Mouse (Mus musculus): ENCODE results near the gene Spry2. TPM values are rescaled to one million over a fixed set of nuclear protein-coding genes. Genes with fewer than 3 reads are reported as not detected.

The Spry2 gene
- polyA plus RNA-seq, 2 experiments, result 1.1 to 3.1 TPM

GRCm38 (mm10) chr14:105893623-105893995 is 3.0 kb downstream of the Spry2 start:
- H3K27me3 ChIP-seq (ENCODE audit: control insufficient read depth, insufficient read depth, low read length), result peaks cover 36% of the 10 kb centered on the region

GRCm38 (mm10) chr14:105892941-105893622 is 3.5 kb downstream of the Spry2 start:
- ATAC-seq (ENCODE audit: insufficient read depth) (no peak), DNase-seq (ENCODE audit: low read depth in 3 of 3, low spot score in 3 of 3) (no peak)
- Histone ChIP-seq H3K27ac (no peak overlapping the region), H3K4me2 (ENCODE audit: low read depth) (no peak overlapping the region), H3K36me3 (replicated peaks; ENCODE audit: control insufficient read depth, insufficient read depth, low read depth) (no peaks in the 10 kb centered on the region), H3K4me1 (replicated peaks; ENCODE audit: control insufficient read depth in 2 of 2, insufficient read depth in 2 of 2, low read length in 1 of 2) (peaks cover 0 to 6% of the 10 kb centered on the region in 2 experiments; a peak in 2 of 4 replicates), H3K27me3 (ENCODE audit: control insufficient read depth, insufficient read depth, low read length) (peaks cover 31% of the 10 kb centered on the region), H3K9ac (replicated peaks) (no peak overlapping the region), H3K9me3 (ENCODE audit: control insufficient read depth, low read length) (no peaks in the 10 kb centered on the region), H3K4me3 (ENCODE audit: insufficient read depth in 1 of 2, low read depth in 2 of 2, low read length in 2 of 2) (no peak overlapping the region)
- TF ChIP-seq EP300 (IDR thresholded peaks at IDR 0.05; ENCODE audit: low read depth), result no peak
- TF ChIP-seq CTCF (IDR thresholded peaks at IDR 0.05; ENCODE audit: low read depth), result no peak
- WGBS (ENCODE audit: insufficient replicate concordance), result 71% methylated on average over 24 of the region's 24 CpGs

More at GRCm38 (mm10) chr14:105893623-105893995, 3.0 kb downstream of the Spry2 start:
- no peak for DNase-seq (ENCODE audit: low read depth in 3 of 3, low spot score in 3 of 3)
- peak overlapping the region; percentile 69 for H3K4me2 ChIP-seq (ENCODE audit: low read depth)
- peak overlapping the region; percentile 3 to 14; a peak in 1 of 4 replicates for H3K4me3 ChIP-seq (ENCODE audit: insufficient read depth in 1 of 2, low read depth in 2 of 2, low read length in 2 of 2)
- no peak overlapping the region for H3K27ac ChIP-seq
- peaks cover 0 to 6% of the 10 kb centered on the region in 2 experiments; a peak in 2 of 4 replicates for H3K4me1 ChIP-seq (replicated peaks; ENCODE audit: control insufficient read depth in 2 of 2, insufficient read depth in 2 of 2, low read length in 1 of 2)
- H3K36me3 ChIP-seq (replicated peaks; ENCODE audit: control insufficient read depth, insufficient read depth, low read depth), result no peaks in the 10 kb centered on the region
- WGBS (ENCODE audit: insufficient replicate concordance), result 41% methylated on average over 9 of the region's 9 CpGs
- ATAC-seq (ENCODE audit: insufficient read depth), result no peak
- TF ChIP-seq EP300 (IDR thresholded peaks at IDR 0.05; ENCODE audit: low read depth), result no peak
- no peak for TF ChIP-seq CTCF (IDR thresholded peaks at IDR 0.05; ENCODE audit: low read depth)
- no peaks in the 10 kb centered on the region for H3K9me3 ChIP-seq (ENCODE audit: control insufficient read depth, low read length)
- H3K9ac ChIP-seq (replicated peaks), result no peak overlapping the region

GRCm38 (mm10) chr14:105890516-105891231 is 5.9 kb downstream of the Spry2 start:
- H3K4me2 ChIP-seq (ENCODE audit: low read depth), result no peak overlapping the region
- H3K27ac ChIP-seq, result no peak overlapping the region
- DNase-seq (ENCODE audit: low read depth in 3 of 3, low spot score in 3 of 3) (no peak), ATAC-seq (ENCODE audit: insufficient read depth) (no peak)
- H3K4me3 ChIP-seq (ENCODE audit: insufficient read depth in 1 of 2, low read depth in 2 of 2, low read length in 2 of 2), result no peak overlapping the region
- TF ChIP-seq EP300 (IDR thresholded peaks at IDR 0.05; ENCODE audit: low read depth), result no peak
- no peak for TF ChIP-seq CTCF (IDR thresholded peaks at IDR 0.05; ENCODE audit: low read depth)
- peaks cover 0 to 6% of the 10 kb centered on the region in 2 experiments; a peak in 2 of 4 replicates for H3K4me1 ChIP-seq (replicated peaks; ENCODE audit: control insufficient read depth in 2 of 2, insufficient read depth in 2 of 2, low read length in 1 of 2)
- H3K27me3 ChIP-seq (ENCODE audit: control insufficient read depth, insufficient read depth, low read length), result peaks cover 10% of the 10 kb centered on the region
- no peaks in the 10 kb centered on the region for H3K36me3 ChIP-seq (replicated peaks; ENCODE audit: control insufficient read depth, insufficient read depth, low read depth)
- 37% methylated on average over 5 of the region's 5 CpGs for WGBS (ENCODE audit: insufficient replicate concordance)
- no peak overlapping the region for H3K9ac ChIP-seq (replicated peaks)
- H3K9me3 ChIP-seq (ENCODE audit: control insufficient read depth, low read length), result no peaks in the 10 kb centered on the region

- no peak overlapping the region for H3K27ac ChIP-seq
Measured at GRCm38 (mm10) chr14:105886643-105887374, 9.8 kb downstream of the Spry2 start.

More at GRCm38 (mm10) chr14:105886643-105887374, 9.8 kb downstream of the Spry2 start:
- Histone ChIP-seq H3K4me1 (replicated peaks; ENCODE audit: control insufficient read depth in 2 of 2, insufficient read depth in 2 of 2, low read length in 1 of 2) (no peaks in the 10 kb centered on the region), H3K9ac (replicated peaks) (no peak overlapping the region), H3K4me2 (ENCODE audit: low read depth) (no peak overlapping the region), H3K4me3 (ENCODE audit: insufficient read depth in 1 of 2, low read depth in 2 of 2, low read length in 2 of 2) (no peak overlapping the region), H3K9me3 (ENCODE audit: control insufficient read depth, low read length) (no peaks in the 10 kb centered on the region), H3K27me3 (ENCODE audit: control insufficient read depth, insufficient read depth, low read length) (no peaks in the 10 kb centered on the region), H3K36me3 (replicated peaks; ENCODE audit: control insufficient read depth, insufficient read depth, low read depth) (no peaks in the 10 kb centered on the region)
- DNase-seq (ENCODE audit: low read depth in 3 of 3, low spot score in 3 of 3) (no peak), ATAC-seq (ENCODE audit: insufficient read depth) (no peak)
- TF ChIP-seq EP300 (IDR thresholded peaks at IDR 0.05; ENCODE audit: low read depth) (no peak), CTCF (IDR thresholded peaks at IDR 0.05; ENCODE audit: low read depth) (no peak)
- WGBS (ENCODE audit: insufficient replicate concordance), result 47% methylated on average over 9 of the region's 9 CpGs

All from liver, embryonic 14.5 days (tissue).